Mouse (Mus musculus): Measurements from ENCODE around the gene Gm17387. TPM values are rescaled to one million over a fixed set of nuclear protein-coding genes. Genes with fewer than 3 reads are reported as not detected.

Gm17387 gene
- polyA plus RNA-seq, 1 experiment from 2014 or later, result not detected

- Histone ChIP-seq H3K27me3 (ENCODE audit: control insufficient read depth, insufficient read depth, low read length) (no peaks in the 10 kb centered on the region), H3K4me2 (no peak overlapping the region), H3K9ac (ENCODE audit: low read length) (no peak overlapping the region), H3K27ac (ENCODE audit: low read depth, low read length) (no peak overlapping the region), H3K36me3 (ENCODE audit: control insufficient read depth, insufficient read depth, low read length) (no peaks in the 10 kb centered on the region), H3K4me3 (ENCODE audit: low read depth, low read length) (no peak overlapping the region), H3K4me1 (ENCODE audit: control insufficient read depth, insufficient read depth, low read length) (no peaks in the 10 kb centered on the region), H3K9me3 (ENCODE audit: control insufficient read depth, low read length) (no peaks in the 10 kb centered on the region)
- WGBS, result 46% methylated on average over 5 of the region's 5 CpGs
- ATAC-seq (ENCODE audit: low FRiP score), result no peak
- DNase-seq (ENCODE audit: low spot score, missing footprints), result no peak
These were observed 12.7 kb downstream of the Gm17387 start for GRCm38 (mm10) chr7:141041661-141042060.

- Histone ChIP-seq H3K4me3 (ENCODE audit: low read depth, low read length) (no peak overlapping the region), H3K4me1 (ENCODE audit: control insufficient read depth, insufficient read depth, low read length) (no peaks in the 10 kb centered on the region), H3K4me2 (no peak overlapping the region), H3K9me3 (ENCODE audit: control insufficient read depth, low read length) (no peaks in the 10 kb centered on the region), H3K36me3 (ENCODE audit: control insufficient read depth, insufficient read depth, low read length) (no peaks in the 10 kb centered on the region), H3K27me3 (ENCODE audit: control insufficient read depth, insufficient read depth, low read length) (no peaks in the 10 kb centered on the region), H3K9ac (ENCODE audit: low read length) (no peak overlapping the region), H3K27ac (ENCODE audit: low read depth, low read length) (no peak overlapping the region)
- WGBS, result 62% methylated on average over 4 of the region's 4 CpGs
- no peak for DNase-seq (ENCODE audit: low spot score, missing footprints)
- no peak for ATAC-seq (ENCODE audit: low FRiP score)
These were observed 13.6 kb downstream of the Gm17387 start for GRCm38 (mm10) chr7:141042539-141042938.

GRCm38 (mm10) chr7:141046931-141047580, 18.1 kb downstream of the Gm17387 start:
- DNase-seq (ENCODE audit: low spot score, missing footprints) (no peak), ATAC-seq (ENCODE audit: low FRiP score) (no peak)
- H3K9ac ChIP-seq (ENCODE audit: low read length), result no peak overlapping the region
- no peak overlapping the region for H3K4me3 ChIP-seq (ENCODE audit: low read depth, low read length)
- H3K4me1 ChIP-seq (ENCODE audit: control insufficient read depth, insufficient read depth, low read length), result peaks cover 4% of the 10 kb centered on the region; the same call in 1 of the 2 replicates
- H3K27me3 ChIP-seq (ENCODE audit: control insufficient read depth, insufficient read depth, low read length), result no peaks in the 10 kb centered on the region
- 77% methylated on average over 6 of the region's 6 CpGs for WGBS
- H3K9me3 ChIP-seq (ENCODE audit: control insufficient read depth, low read length), result no peaks in the 10 kb centered on the region
- H3K36me3 ChIP-seq (ENCODE audit: control insufficient read depth, insufficient read depth, low read length), result no peaks in the 10 kb centered on the region
- no peak overlapping the region for H3K27ac ChIP-seq (ENCODE audit: low read depth, low read length)
- no peak overlapping the region for H3K4me2 ChIP-seq

- Histone ChIP-seq H3K4me2 (peak overlapping the region; percentile 76), H3K4me3 (ENCODE audit: low read depth, low read length) (peak overlapping the region; percentile 29), H3K9ac (ENCODE audit: low read length) (peak overlapping the region; percentile 48), H3K36me3 (ENCODE audit: control insufficient read depth, insufficient read depth, low read length) (no peaks in the 10 kb centered on the region), H3K27ac (ENCODE audit: low read depth, low read length) (no peak overlapping the region), H3K4me1 (ENCODE audit: control insufficient read depth, insufficient read depth, low read length) (peaks cover 4% of the 10 kb centered on the region; the same call in 1 of the 2 replicates), H3K27me3 (ENCODE audit: control insufficient read depth, insufficient read depth, low read length) (no peaks in the 10 kb centered on the region), H3K9me3 (ENCODE audit: control insufficient read depth, low read length) (no peaks in the 10 kb centered on the region)
- WGBS, result 4% methylated on average over 15 of the region's 19 CpGs
- ATAC-seq (ENCODE audit: low FRiP score) (peak; percentile 81), DNase-seq (ENCODE audit: low spot score, missing footprints) (peak; percentile 95)
These were observed 18.8 kb downstream of the Gm17387 start for GRCm38 (mm10) chr7:141047581-141048225.

GRCm38 (mm10) chr7:141048226-141049218, 19.6 kb downstream of the Gm17387 start:
- DNase-seq (ENCODE audit: low spot score, missing footprints), result peak; percentile 99
- Histone ChIP-seq H3K27ac (ENCODE audit: low read depth, low read length) (no peak overlapping the region), H3K27me3 (ENCODE audit: control insufficient read depth, insufficient read depth, low read length) (no peaks in the 10 kb centered on the region), H3K9me3 (ENCODE audit: control insufficient read depth, low read length) (no peaks in the 10 kb centered on the region), H3K9ac (ENCODE audit: low read length) (peak overlapping the region; percentile 48), H3K4me2 (peak overlapping the region; percentile 76), H3K4me3 (ENCODE audit: low read depth, low read length) (peak overlapping the region; percentile 29), H3K4me1 (ENCODE audit: control insufficient read depth, insufficient read depth, low read length) (peaks cover 4% of the 10 kb centered on the region; the same call in 1 of the 2 replicates), H3K36me3 (ENCODE audit: control insufficient read depth, insufficient read depth, low read length) (no peaks in the 10 kb centered on the region)
- 11% methylated on average over 21 of the region's 21 CpGs for WGBS
- ATAC-seq (ENCODE audit: low FRiP score), result peak; percentile 88

GRCm38 (mm10) chr7:141049326-141049725, 20.4 kb downstream of the Gm17387 start:
- ATAC-seq (ENCODE audit: low FRiP score) (no peak), DNase-seq (ENCODE audit: low spot score, missing footprints) (no peak)
- Histone ChIP-seq H3K4me2 (no peak overlapping the region), H3K27me3 (ENCODE audit: control insufficient read depth, insufficient read depth, low read length) (no peaks in the 10 kb centered on the region), H3K4me1 (ENCODE audit: control insufficient read depth, insufficient read depth, low read length) (peaks cover 4% of the 10 kb centered on the region; the same call in 1 of the 2 replicates), H3K27ac (ENCODE audit: low read depth, low read length) (no peak overlapping the region), H3K9ac (ENCODE audit: low read length) (no peak overlapping the region), H3K9me3 (ENCODE audit: control insufficient read depth, low read length) (no peaks in the 10 kb centered on the region), H3K36me3 (ENCODE audit: control insufficient read depth, insufficient read depth, low read length) (no peaks in the 10 kb centered on the region), H3K4me3 (ENCODE audit: low read depth, low read length) (no peak overlapping the region)
- WGBS, result 80% methylated on average over 2 of the region's 2 CpGs

GRCm38 (mm10) chr7:141051060-141051685, 22.2 kb downstream of the Gm17387 start:
- Histone ChIP-seq H3K4me1 (ENCODE audit: control insufficient read depth, insufficient read depth, low read length) (peaks cover 4% of the 10 kb centered on the region; the same call in 1 of the 2 replicates), H3K4me2 (no peak overlapping the region), H3K9ac (ENCODE audit: low read length) (no peak overlapping the region), H3K27me3 (ENCODE audit: control insufficient read depth, insufficient read depth, low read length) (no peaks in the 10 kb centered on the region), H3K9me3 (ENCODE audit: control insufficient read depth, low read length) (no peaks in the 10 kb centered on the region), H3K4me3 (ENCODE audit: low read depth, low read length) (no peak overlapping the region), H3K27ac (ENCODE audit: low read depth, low read length) (no peak overlapping the region), H3K36me3 (ENCODE audit: control insufficient read depth, insufficient read depth, low read length) (no peaks in the 10 kb centered on the region)
- DNase-seq (ENCODE audit: low spot score, missing footprints) (no peak), ATAC-seq (ENCODE audit: low FRiP score) (no peak)
- WGBS, result 70% methylated on average over 17 of the region's 17 CpGs

- ATAC-seq (ENCODE audit: low FRiP score), result no peak
- no peak overlapping the region for H3K27ac ChIP-seq (ENCODE audit: low read depth, low read length)
- H3K4me3 ChIP-seq (ENCODE audit: low read depth, low read length), result no peak overlapping the region
- H3K9ac ChIP-seq (ENCODE audit: low read length), result no peak overlapping the region
- no peak overlapping the region for H3K4me2 ChIP-seq
- H3K36me3 ChIP-seq (ENCODE audit: control insufficient read depth, insufficient read depth, low read length), result no peaks in the 10 kb centered on the region
- DNase-seq (ENCODE audit: low spot score, missing footprints), result no peak
- H3K27me3 ChIP-seq (ENCODE audit: control insufficient read depth, insufficient read depth, low read length), result no peaks in the 10 kb centered on the region
- peaks cover 4% of the 10 kb centered on the region; the same call in 1 of the 2 replicates for H3K4me1 ChIP-seq (ENCODE audit: control insufficient read depth, insufficient read depth, low read length)
- WGBS, result 90% methylated on average over 4 of the region's 4 CpGs
- no peaks in the 10 kb centered on the region for H3K9me3 ChIP-seq (ENCODE audit: control insufficient read depth, low read length)
These were observed 23.1 kb downstream of the Gm17387 start for GRCm38 (mm10) chr7:141052016-141052415.
